Mouse (Mus musculus): Measurements from ENCODE around the gene Cbr3. TPM values are rescaled to one million over a fixed set of nuclear protein-coding genes. Genes with fewer than 3 reads are reported as not detected.
"Not testable (repeated sequence)": the region's sequence is repeated elsewhere in the genome, so short reads cannot be mapped to it uniquely, and the experiment has no call there.

The Cbr3 gene
- polyA plus RNA-seq, 1 experiment, result 11.5 TPM

GRCm38 (mm10) chr16:93683508-93684236 is 657 bp downstream of the Cbr3 start:
- TF ChIP-seq MYOD1 (IDR thresholded peaks at IDR 0.05; ENCODE audit: control insufficient read depth in 1 of 3, insufficient read length in 2 of 3, low read depth in 2 of 3) (no peak), USF1 (IDR thresholded peaks at IDR 0.05; ENCODE audit: low read depth) (no peak), CEBPB (IDR thresholded peaks at IDR 0.05; ENCODE audit: insufficient read depth, poor library complexity, severe bottlenecking) (no peak), MYOG (IDR thresholded peaks at IDR 0.05; ENCODE audit: control insufficient read depth in 1 of 3, insufficient read depth in 1 of 3, insufficient read length in 2 of 3, low read depth in 2 of 3) (no peak), TCF3 (IDR thresholded peaks at IDR 0.05; ENCODE audit: insufficient read length, low read depth) (no peak), MAX (IDR thresholded peaks at IDR 0.05; ENCODE audit: low read depth) (no peak), TCF12 (IDR thresholded peaks at IDR 0.05; ENCODE audit: insufficient read depth, poor library complexity, severe bottlenecking) (no peak), POLR2A (IDR thresholded peaks at IDR 0.05; ENCODE audit: insufficient read length, low read depth) (no peak), SRF (IDR thresholded peaks at IDR 0.05; ENCODE audit: control insufficient read depth, insufficient read length, low read depth) (no peak), POLR2AphosphoS2 (IDR thresholded peaks at IDR 0.05; ENCODE audit: insufficient read length, low read depth) (no peak), E2F4 (IDR thresholded peaks at IDR 0.05; ENCODE audit: insufficient read depth) (no peak), REST (IDR thresholded peaks at IDR 0.05; ENCODE audit: insufficient read depth, insufficient read length) (no peak)
- Histone ChIP-seq H3K27me3 (ENCODE audit: control insufficient read depth, insufficient read depth, insufficient read length) (no peaks in the 10 kb centered on the region), H3K36me3 (ENCODE audit: control insufficient read depth, insufficient read depth) (no peaks in the 10 kb centered on the region), H3K79me2 (ENCODE audit: control insufficient read depth, insufficient read depth) (no peaks in the 10 kb centered on the region), H3K4me2 (ENCODE audit: low read depth) (peak overlapping the region; percentile 99), H3K4me3 (peak overlapping the region; percentile 30), H3ac (ENCODE audit: control insufficient read depth, insufficient read length) (peak overlapping the region; percentile 33)

GRCm38 (mm10) chr16:93684441-93684840 is 1.4 kb downstream of the Cbr3 start:
- H3K79me2 ChIP-seq (ENCODE audit: control insufficient read depth, insufficient read depth), result no peaks in the 10 kb centered on the region
- TF ChIP-seq MYOD1 (IDR thresholded peaks at IDR 0.05; ENCODE audit: control insufficient read depth in 1 of 3, insufficient read length in 2 of 3, low read depth in 2 of 3) (no peak), POLR2AphosphoS2 (IDR thresholded peaks at IDR 0.05; ENCODE audit: insufficient read length, low read depth) (no peak), USF1 (IDR thresholded peaks at IDR 0.05; ENCODE audit: low read depth) (no peak), MAX (IDR thresholded peaks at IDR 0.05; ENCODE audit: low read depth) (no peak), REST (IDR thresholded peaks at IDR 0.05; ENCODE audit: insufficient read depth, insufficient read length) (no peak), MYOG (IDR thresholded peaks at IDR 0.05; ENCODE audit: control insufficient read depth in 1 of 3, insufficient read depth in 1 of 3, insufficient read length in 2 of 3, low read depth in 2 of 3) (no peak), TCF12 (IDR thresholded peaks at IDR 0.05; ENCODE audit: insufficient read depth, poor library complexity, severe bottlenecking) (no peak), E2F4 (IDR thresholded peaks at IDR 0.05; ENCODE audit: insufficient read depth) (no peak)
- H3K4me2 ChIP-seq (ENCODE audit: low read depth), result peak overlapping the region; percentile 99
- H3K27me3 ChIP-seq (ENCODE audit: control insufficient read depth, insufficient read depth, insufficient read length), result no peaks in the 10 kb centered on the region
- H3K36me3 ChIP-seq (ENCODE audit: control insufficient read depth, insufficient read depth), result no peaks in the 10 kb centered on the region
- peak overlapping the region; percentile 30 for H3K4me3 ChIP-seq
- no peak overlapping the region for H3ac ChIP-seq (ENCODE audit: control insufficient read depth, insufficient read length)

GRCm38 (mm10) chr16:93685783-93686182 is 2.8 kb downstream of the Cbr3 start:
- not testable (repeated sequence) for H3ac ChIP-seq (ENCODE audit: control insufficient read depth, insufficient read length); H3K4me2 ChIP-seq (ENCODE audit: low read depth); H3K36me3 ChIP-seq (ENCODE audit: control insufficient read depth, insufficient read depth); H3K4me3 ChIP-seq; H3K79me2 ChIP-seq (ENCODE audit: control insufficient read depth, insufficient read depth); H3K27me3 ChIP-seq (ENCODE audit: control insufficient read depth, insufficient read depth, insufficient read length)

GRCm38 (mm10) chr16:93686421-93686820 is 3.4 kb downstream of the Cbr3 start:
- Histone ChIP-seq H3K27me3 (ENCODE audit: control insufficient read depth, insufficient read depth, insufficient read length) (no peaks in the 10 kb centered on the region), H3K4me2 (ENCODE audit: low read depth) (no peak overlapping the region), H3K36me3 (ENCODE audit: control insufficient read depth, insufficient read depth) (no peaks in the 10 kb centered on the region), H3K79me2 (ENCODE audit: control insufficient read depth, insufficient read depth) (no peaks in the 10 kb centered on the region), H3ac (ENCODE audit: control insufficient read depth, insufficient read length) (no peak overlapping the region), H3K4me3 (no peak overlapping the region)
- TF ChIP-seq REST (IDR thresholded peaks at IDR 0.05; ENCODE audit: insufficient read depth, insufficient read length), result no peak
- no peak for TF ChIP-seq MAX (IDR thresholded peaks at IDR 0.05; ENCODE audit: low read depth)
- TF ChIP-seq MYOG (IDR thresholded peaks at IDR 0.05; ENCODE audit: control insufficient read depth in 1 of 3, insufficient read depth in 1 of 3, insufficient read length in 2 of 3, low read depth in 2 of 3), result no peak
- no peak for TF ChIP-seq MYOD1 (IDR thresholded peaks at IDR 0.05; ENCODE audit: control insufficient read depth in 1 of 3, insufficient read length in 2 of 3, low read depth in 2 of 3)
- TF ChIP-seq TCF12 (IDR thresholded peaks at IDR 0.05; ENCODE audit: insufficient read depth, poor library complexity, severe bottlenecking), result no peak
- TF ChIP-seq E2F4 (IDR thresholded peaks at IDR 0.05; ENCODE audit: insufficient read depth), result no peak

GRCm38 (mm10) chr16:93686945-93687344 is 3.9 kb downstream of the Cbr3 start:
- TF ChIP-seq TCF3 (IDR thresholded peaks at IDR 0.05; ENCODE audit: insufficient read length, low read depth) (no peak), POLR2AphosphoS2 (IDR thresholded peaks at IDR 0.05; ENCODE audit: insufficient read length, low read depth) (no peak), SRF (IDR thresholded peaks at IDR 0.05; ENCODE audit: control insufficient read depth, insufficient read length, low read depth) (no peak), USF1 (IDR thresholded peaks at IDR 0.05; ENCODE audit: low read depth) (no peak), MYOD1 (IDR thresholded peaks at IDR 0.05; ENCODE audit: control insufficient read depth in 1 of 3, insufficient read length in 2 of 3, low read depth in 2 of 3) (no peak), MYOG (IDR thresholded peaks at IDR 0.05; ENCODE audit: control insufficient read depth in 1 of 3, insufficient read depth in 1 of 3, insufficient read length in 2 of 3, low read depth in 2 of 3) (no peak), POLR2A (IDR thresholded peaks at IDR 0.05; ENCODE audit: insufficient read length, low read depth) (no peak), MAX (IDR thresholded peaks at IDR 0.05; ENCODE audit: low read depth) (no peak), REST (IDR thresholded peaks at IDR 0.05; ENCODE audit: insufficient read depth, insufficient read length) (no peak), CEBPB (IDR thresholded peaks at IDR 0.05; ENCODE audit: insufficient read depth, poor library complexity, severe bottlenecking) (no peak), TCF12 (IDR thresholded peaks at IDR 0.05; ENCODE audit: insufficient read depth, poor library complexity, severe bottlenecking) (no peak), E2F4 (IDR thresholded peaks at IDR 0.05; ENCODE audit: insufficient read depth) (no peak)
- Histone ChIP-seq H3K4me2 (ENCODE audit: low read depth) (no peak overlapping the region), H3K36me3 (ENCODE audit: control insufficient read depth, insufficient read depth) (no peaks in the 10 kb centered on the region), H3K79me2 (ENCODE audit: control insufficient read depth, insufficient read depth) (no peaks in the 10 kb centered on the region), H3K4me3 (no peak overlapping the region), H3ac (ENCODE audit: control insufficient read depth, insufficient read length) (no peak overlapping the region), H3K27me3 (ENCODE audit: control insufficient read depth, insufficient read depth, insufficient read length) (no peaks in the 10 kb centered on the region)

All from myocyte (in vitro differentiated cells).